Mouse (Mus musculus) myocyte (in vitro differentiated cells): ENCODE measurements at regions not wholly inside any gene's neighbourhood (a gene's known extent, or its start where the extent isn't known, plus 50 kb on each side); places are given as distances from the start of the nearest gene placed in this dataset.

Experiments used
- CEBPB ChIP-seq: IDR thresholded peaks from 2 replicates; pipeline ENCODE4 v1.6.1; 2011; ENCODE audit warnings: mild to moderate bottlenecking, moderate library complexity; ENCODE audit not compliant: poor library complexity, insufficient read depth, severe bottlenecking
- MAX ChIP-seq: IDR thresholded peaks from one replicate; pipeline ENCODE4 v1.6.1; 2011; ENCODE audit warnings: low read depth, mild to moderate bottlenecking, control low read depth
- MYOG ChIP-seq, 3 experiments: IDR thresholded peaks; one replicate each; pipeline ENCODE4 v1.6.1; 2011; ENCODE audit warnings: control low read depth in 2 of 3, low read depth in 2 of 3, mild to moderate bottlenecking in 2 of 3; ENCODE audit not compliant: insufficient read length in 2 of 3, control insufficient read depth in 1 of 3, insufficient read depth in 1 of 3
- POLR2A ChIP-seq: IDR thresholded peaks from one replicate; pipeline ENCODE4 v1.6.1; 2011; ENCODE audit warnings: low read depth, mild to moderate bottlenecking, control low read depth, moderate library complexity; ENCODE audit not compliant: insufficient read length
- POLR2AphosphoS2 ChIP-seq: IDR thresholded peaks from one replicate; pipeline ENCODE4 v1.6.1; 2011; ENCODE audit warnings: low read depth, control low read depth; ENCODE audit not compliant: insufficient read length
- TCF12 ChIP-seq: IDR thresholded peaks from one replicate; pipeline ENCODE4 v1.6.1; 2011; ENCODE audit warnings: mild to moderate bottlenecking, control low read depth; ENCODE audit not compliant: poor library complexity, insufficient read depth, severe bottlenecking
- TCF3 ChIP-seq: IDR thresholded peaks from one replicate; pipeline ENCODE4 v1.6.1; 2011; ENCODE audit warnings: low read depth, control low read depth; ENCODE audit not compliant: insufficient read length
- USF1 ChIP-seq: IDR thresholded peaks from one replicate; pipeline ENCODE4 v1.6.1; 2011; ENCODE audit warnings: low read depth, mild to moderate bottlenecking, control low read depth, moderate library complexity

DNA sequence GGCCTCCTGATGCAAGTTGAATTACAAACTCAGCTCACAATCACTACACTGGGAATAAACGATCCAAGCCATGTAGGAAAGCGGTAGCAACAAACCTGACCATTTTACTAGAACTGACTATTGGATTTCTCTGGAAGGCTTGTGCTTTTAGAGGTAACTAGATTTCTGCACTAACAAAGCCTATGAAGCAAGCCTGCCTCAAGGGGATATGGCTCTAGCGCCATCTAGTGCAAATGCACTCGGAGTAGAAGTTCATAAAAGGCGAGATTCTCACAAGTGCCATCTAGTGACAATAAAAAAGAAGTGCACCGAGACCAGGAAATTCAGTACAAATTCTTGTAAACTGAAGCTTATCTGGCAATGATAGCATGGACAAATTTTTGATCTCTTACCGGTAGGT is 364.9 kb upstream of the Fmr1 start:
- no peak for TF ChIP-seq POLR2A
- no peak for TF ChIP-seq TCF3
- no peak for TF ChIP-seq CEBPB
- TF ChIP-seq TCF12: no peak
- TF ChIP-seq MYOG (IDR thresholded peaks at IDR 0.05; ENCODE audit: control insufficient read depth in 1 of 3, insufficient read depth in 1 of 3, insufficient read length in 2 of 3, low read depth in 2 of 3): no peak
- TF ChIP-seq POLR2AphosphoS2: no peak
- TF ChIP-seq USF1: no peak
- no peak for TF ChIP-seq MAX
